Mouse (Mus musculus) limb, embryonic 12.5 days (tissue): Measurements from ENCODE around the gene Dock10. TPM values are rescaled to one million over a fixed set of nuclear protein-coding genes. Genes with fewer than 3 reads are reported as not detected.

Experiments
- ATAC-seq: fragments of 200-750 bp; cut with Nextera tagmentation; 2 replicates; pipeline ENCODE4 v1.8.0; 2017; ENCODE audit warnings: low read depth, moderate TSS enrichment; ENCODE audit not compliant: insufficient number of reproducible peaks, insufficient read depth, low FRiP score, low TSS enrichment
- H3K27ac ChIP-seq: fragments of 300-500 bp; sonication (generic); 2 replicates; pipeline ENCODE4 v1.5.1; 2016; ENCODE audit warnings: mild to moderate bottlenecking, moderate library complexity
- H3K27me3 ChIP-seq: fragments of 300-500 bp; sonication (generic); 2 replicates; pipeline ENCODE4 v1.6.1; 2016; ENCODE audit warnings: mild to moderate bottlenecking, moderate library complexity
- H3K36me3 ChIP-seq: fragments of 300-500 bp; sonication (generic); 2 replicates; pipeline ENCODE4 v1.6.1; 2016; ENCODE audit warnings: mild to moderate bottlenecking, moderate library complexity
- H3K4me1 ChIP-seq: fragments of 300-500 bp; sonication (generic); replicated peaks from 2 replicates; pipeline ENCODE4 v1.6.1; 2016
- H3K4me2 ChIP-seq: fragments of 300-500 bp; sonication (generic); 2 replicates; pipeline ENCODE4 v1.6.1; 2016; ENCODE audit warnings: mild to moderate bottlenecking, moderate library complexity
- H3K4me3 ChIP-seq: fragments of 300-500 bp; sonication (generic); replicated peaks from 2 replicates; pipeline ENCODE4 v1.5.1; 2016; ENCODE audit warnings: mild to moderate bottlenecking
- H3K9ac ChIP-seq: fragments of 300-500 bp; sonication (generic); replicated peaks from 2 replicates; pipeline ENCODE4 v1.6.1; 2016; ENCODE audit warnings: mild to moderate bottlenecking, moderate library complexity
- H3K9me3 ChIP-seq: fragments of 300-500 bp; sonication (generic); 2 replicates; pipeline ENCODE4 v1.6.1; 2016; ENCODE audit warnings: mild to moderate bottlenecking, moderate library complexity
- WGBS: fragments of 180-500 bp; shearing (Covaris S2); methylation state at CpG from one replicate; pipeline ENCODE4 v1.1.7; 2016; 5-methylcytosine and 5-hydroxymethylcytosine counted together
- polyA plus RNA-seq: library from polyadenylated mRNA; unstranded; fragments of >200 nt; fragmentation: Nextera tagmentation; extraction: Ambion mirVana; gene quantifications from 2 replicates; pipeline ENCODE4 v1.2.1, GENCODE M21; 2016

The Dock10 gene
- polyA plus RNA-seq, 1 experiment from 2014 or later, result 4.5 TPM

DNA sequence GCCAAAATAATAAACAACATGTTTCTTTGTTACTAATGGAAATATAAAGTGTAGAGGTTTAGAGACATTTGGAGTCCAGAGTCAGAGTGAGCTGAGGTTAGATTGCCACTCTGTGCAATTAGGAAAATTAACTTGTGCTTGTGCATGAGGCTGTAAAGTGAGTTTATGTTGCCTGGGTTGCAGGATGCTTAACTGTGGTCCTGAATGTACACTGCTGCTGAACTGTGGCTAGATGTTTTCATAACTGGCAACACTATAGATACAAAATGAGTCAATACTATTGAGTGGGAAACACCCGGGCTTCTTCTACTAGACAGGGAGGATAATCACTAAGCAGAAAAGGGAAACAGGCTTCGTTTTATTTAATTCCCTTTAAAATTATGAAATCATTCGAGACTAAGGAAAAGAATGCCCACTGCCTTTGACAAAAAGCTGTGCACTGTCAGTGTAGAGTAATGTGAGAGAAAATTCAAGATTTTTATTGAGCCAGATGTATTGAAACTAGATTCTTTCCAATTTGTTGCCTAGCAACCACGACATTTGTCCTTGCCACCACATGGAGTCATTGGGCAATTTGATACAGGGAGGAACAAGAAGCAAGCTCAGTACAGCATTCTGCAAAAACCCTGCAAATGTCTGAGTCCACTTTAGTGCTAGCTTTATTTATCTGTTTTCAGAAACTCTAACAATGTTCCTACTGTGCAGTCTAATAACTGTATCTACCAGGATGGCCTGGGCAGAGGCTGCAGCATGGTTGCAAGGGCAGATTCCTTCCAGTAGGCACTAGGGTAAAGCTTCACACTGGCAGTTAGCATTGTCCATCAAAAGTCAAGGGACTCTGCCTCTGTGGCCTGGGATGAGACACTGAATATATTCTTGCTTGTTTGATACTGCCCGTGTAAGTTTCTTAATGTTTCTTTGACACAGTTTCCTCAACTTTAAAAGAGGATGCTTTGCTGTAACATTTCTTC, 127.9 kb downstream of the Dock10 start:
- Histone ChIP-seq H3K9me3 (no peaks in the 10 kb centered on the region), H3K27me3 (no peaks in the 10 kb centered on the region), H3K4me1 (peaks cover 28% of the 10 kb centered on the region), H3K9ac (no peak overlapping the region), H3K4me3 (no peak overlapping the region), H3K36me3 (no peaks in the 10 kb centered on the region), H3K27ac (peak overlapping the region; percentile 80), H3K4me2 (peak overlapping the region; percentile 9; the same call in 1 of the 2 replicates)
- WGBS, result 51% methylated on average over 5 of the region's 5 CpGs
- 0 out of 2 replicates have a peak, but pooled peaks have one; percentile 47 for ATAC-seq

DNA sequence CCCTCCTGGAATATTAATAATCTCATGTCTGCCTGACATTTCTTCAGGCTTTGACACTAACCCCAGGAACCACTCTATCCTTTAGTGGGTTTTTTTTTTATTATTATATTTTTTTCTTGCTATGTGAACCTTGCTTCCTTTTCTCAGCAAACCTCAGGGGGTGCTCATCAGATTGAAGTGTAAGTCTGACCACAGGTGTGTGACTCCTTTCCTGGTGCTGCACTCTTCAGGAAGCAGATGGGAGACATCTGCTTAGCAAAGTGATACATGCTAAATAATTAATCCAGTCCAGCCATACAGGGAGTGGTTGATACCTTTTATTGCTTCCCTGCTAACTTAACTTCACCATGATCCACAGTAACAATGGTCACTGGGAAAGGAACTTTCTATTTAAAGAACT, 130.3 kb downstream of the Dock10 start:
- Histone ChIP-seq H3K4me1 (peaks cover 28% of the 10 kb centered on the region), H3K4me2 (no peak overlapping the region), H3K27ac (no peak overlapping the region), H3K36me3 (no peaks in the 10 kb centered on the region), H3K9me3 (no peaks in the 10 kb centered on the region), H3K9ac (no peak overlapping the region), H3K27me3 (no peaks in the 10 kb centered on the region), H3K4me3 (no peak overlapping the region)
- no peak for ATAC-seq

DNA sequence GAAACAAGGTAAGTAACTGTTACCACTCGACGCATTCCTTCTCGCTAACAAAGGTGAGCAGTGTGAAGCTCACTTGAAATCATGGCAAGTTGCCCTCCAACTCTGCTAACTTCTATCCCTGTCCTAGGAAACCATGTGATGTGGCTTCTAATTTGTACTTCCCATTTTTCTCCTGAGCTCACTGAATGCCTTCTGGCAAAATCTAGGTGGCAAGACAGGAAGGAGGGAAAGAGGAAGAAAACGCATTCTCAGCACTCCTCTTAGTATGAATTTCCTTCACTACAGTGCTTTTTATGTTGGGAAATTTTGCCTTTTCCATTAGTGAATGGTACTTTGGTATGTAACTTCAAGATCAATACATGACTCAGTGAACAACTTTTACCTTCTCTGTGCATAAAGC, 131.5 kb downstream of the Dock10 start:
- Histone ChIP-seq H3K9me3 (no peaks in the 10 kb centered on the region), H3K27ac (no peak overlapping the region), H3K9ac (no peak overlapping the region), H3K27me3 (no peaks in the 10 kb centered on the region), H3K4me1 (peaks cover 28% of the 10 kb centered on the region), H3K36me3 (no peaks in the 10 kb centered on the region), H3K4me2 (no peak overlapping the region), H3K4me3 (no peak overlapping the region)
- no peak for ATAC-seq
- WGBS, result 91% methylated on average over 4 of the region's 4 CpGs

DNA sequence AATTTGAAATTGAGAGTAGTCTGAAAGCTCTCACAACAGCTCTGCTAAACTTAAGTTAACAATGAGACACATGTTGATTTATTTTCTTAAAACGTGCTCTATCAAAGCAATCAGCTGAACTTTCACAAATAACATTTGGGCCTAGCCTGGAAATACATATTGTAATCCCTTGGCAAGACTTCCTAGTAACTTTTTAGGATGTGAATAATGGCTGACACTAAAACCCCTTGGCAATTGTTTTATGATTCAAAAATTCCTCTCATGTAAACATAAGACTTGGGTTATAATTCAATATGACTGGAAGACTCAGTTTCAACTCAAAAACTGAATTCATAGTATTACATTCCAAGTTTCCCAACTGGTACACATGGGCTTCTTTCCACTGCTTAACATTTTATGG, 133.0 kb downstream of the Dock10 start:
- H3K9ac ChIP-seq, result no peak overlapping the region
- ATAC-seq, result no peak
- H3K36me3 ChIP-seq, result no peaks in the 10 kb centered on the region
- H3K27ac ChIP-seq, result no peak overlapping the region
- no peak overlapping the region for H3K4me2 ChIP-seq
- H3K4me1 ChIP-seq, result peaks cover 16% of the 10 kb centered on the region; the same call in 1 of the 2 replicates
- no peak overlapping the region for H3K4me3 ChIP-seq
- no peaks in the 10 kb centered on the region for H3K27me3 ChIP-seq
- 55% methylated on average over 1 of the region's 1 CpGs for WGBS
- H3K9me3 ChIP-seq, result no peaks in the 10 kb centered on the region

DNA sequence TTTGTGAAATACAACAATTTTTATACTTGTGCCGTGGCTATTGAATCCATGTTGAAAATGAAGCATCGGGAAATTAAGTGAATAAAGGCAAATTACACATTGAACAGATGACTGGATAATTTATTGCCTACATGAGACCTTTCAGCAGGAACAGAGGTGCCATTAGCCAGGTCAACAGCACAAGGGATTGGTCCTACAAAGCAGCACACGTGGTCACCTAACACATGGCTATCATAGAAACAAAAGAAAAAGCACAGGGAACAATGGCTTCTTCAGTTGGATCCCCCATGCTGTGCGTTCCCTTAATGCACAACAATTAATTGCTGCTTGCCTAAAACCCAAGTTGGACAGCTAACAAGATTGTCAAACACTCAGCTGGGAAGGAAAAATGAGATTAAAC, 133.8 kb downstream of the Dock10 start:
- H3K4me1 ChIP-seq, result peaks cover 11% of the 10 kb centered on the region; the same call in 1 of the 2 replicates
- 71% methylated on average over 4 of the region's 4 CpGs for WGBS
- no peak for ATAC-seq

DNA sequence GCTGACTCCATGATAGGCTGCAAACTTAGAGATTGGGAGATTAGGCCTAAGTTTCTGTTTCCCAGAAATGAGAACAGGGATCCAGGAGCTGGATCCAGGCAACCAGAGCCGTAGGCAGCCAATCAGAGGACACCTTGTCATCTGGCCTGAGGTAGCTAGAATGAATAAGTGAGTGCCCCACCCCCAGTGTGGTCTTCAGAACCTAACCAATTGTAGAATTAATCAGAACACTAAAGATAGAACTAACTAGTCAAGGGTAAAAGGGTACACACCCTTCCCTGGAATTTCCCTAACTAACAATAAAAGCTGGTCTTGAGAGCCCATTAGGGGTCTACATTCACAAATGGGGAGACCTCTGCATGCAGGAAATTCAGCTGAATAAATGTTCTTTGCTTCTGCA, 135.7 kb downstream of the Dock10 start:
- Histone ChIP-seq H3K27ac (no peak overlapping the region), H3K4me1 (0 out of 2 replicates have a peak, but pooled peaks cover 3% of the 10 kb centered on the region), H3K9ac (no peak overlapping the region), H3K4me2 (no peak overlapping the region), H3K36me3 (no peaks in the 10 kb centered on the region), H3K27me3 (no peaks in the 10 kb centered on the region), H3K4me3 (no peak overlapping the region), H3K9me3 (no peaks in the 10 kb centered on the region)
- ATAC-seq, result no peak
- 92% methylated on average over 1 of the region's 1 CpGs for WGBS

More for the DNA sequence above, 133.8 kb downstream of the Dock10 start:
- Histone ChIP-seq H3K9ac (no peak overlapping the region), H3K27me3 (no peaks in the 10 kb centered on the region), H3K27ac (no peak overlapping the region), H3K36me3 (no peaks in the 10 kb centered on the region), H3K4me2 (no peak overlapping the region), H3K4me3 (no peak overlapping the region), H3K9me3 (no peaks in the 10 kb centered on the region)

DNA sequence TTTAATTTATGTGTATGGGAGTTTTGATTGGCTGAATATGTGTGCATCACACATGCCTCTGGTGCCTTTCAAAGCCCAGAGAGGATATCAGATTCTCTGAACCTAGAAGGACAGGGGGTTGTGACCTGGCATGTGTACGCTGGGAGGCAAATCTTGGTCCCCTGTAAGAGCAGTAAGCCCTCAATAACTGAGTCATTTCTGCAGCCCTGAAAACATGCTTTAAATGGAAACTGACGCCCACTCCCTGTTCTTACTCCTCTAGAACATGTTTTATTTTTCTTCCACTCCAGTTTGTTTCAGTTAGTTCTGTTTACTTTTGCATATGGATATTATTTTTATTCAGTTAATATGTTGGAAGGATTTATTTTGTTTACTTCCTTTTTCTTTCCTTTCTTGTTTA, 139.2 kb downstream of the Dock10 start:
- Histone ChIP-seq H3K27me3 (no peaks in the 10 kb centered on the region), H3K4me2 (no peak overlapping the region), H3K9me3 (no peaks in the 10 kb centered on the region), H3K27ac (no peak overlapping the region), H3K4me3 (no peak overlapping the region), H3K9ac (no peak overlapping the region), H3K36me3 (no peaks in the 10 kb centered on the region), H3K4me1 (0 out of 2 replicates have a peak, but pooled peaks cover 3% of the 10 kb centered on the region)
- 81% methylated on average over 2 of the region's 2 CpGs for WGBS
- ATAC-seq, result no peak

DNA sequence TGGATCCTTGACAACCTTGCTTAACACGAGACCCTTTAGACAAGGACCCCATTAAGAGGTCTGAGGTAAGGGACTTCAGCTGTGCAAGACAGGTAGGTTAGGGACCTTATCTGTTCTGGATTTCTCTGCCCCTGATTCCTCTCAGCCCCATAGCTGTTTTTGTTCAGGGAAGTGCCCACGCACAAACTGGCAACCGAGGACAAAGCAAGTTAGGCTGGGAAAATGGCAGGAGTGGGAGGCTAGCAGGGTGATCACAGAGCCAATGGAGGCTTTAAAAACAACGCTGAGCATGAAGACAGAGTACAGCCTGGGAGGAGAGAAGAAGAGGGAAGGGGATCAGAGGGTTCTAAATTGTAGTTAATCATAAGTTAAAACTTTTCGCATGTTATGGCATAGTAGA, 141.7 kb downstream of the Dock10 start:
- H3K4me1 ChIP-seq, result 0 out of 2 replicates have a peak, but pooled peaks cover 3% of the 10 kb centered on the region
- no peaks in the 10 kb centered on the region for H3K36me3 ChIP-seq
- H3K27me3 ChIP-seq, result no peaks in the 10 kb centered on the region
- H3K9ac ChIP-seq, result no peak overlapping the region
- ATAC-seq, result no peak
- 79% methylated on average over 5 of the region's 5 CpGs for WGBS
- H3K4me2 ChIP-seq, result no peak overlapping the region
- no peaks in the 10 kb centered on the region for H3K9me3 ChIP-seq
- H3K27ac ChIP-seq, result no peak overlapping the region
- H3K4me3 ChIP-seq, result no peak overlapping the region

DNA sequence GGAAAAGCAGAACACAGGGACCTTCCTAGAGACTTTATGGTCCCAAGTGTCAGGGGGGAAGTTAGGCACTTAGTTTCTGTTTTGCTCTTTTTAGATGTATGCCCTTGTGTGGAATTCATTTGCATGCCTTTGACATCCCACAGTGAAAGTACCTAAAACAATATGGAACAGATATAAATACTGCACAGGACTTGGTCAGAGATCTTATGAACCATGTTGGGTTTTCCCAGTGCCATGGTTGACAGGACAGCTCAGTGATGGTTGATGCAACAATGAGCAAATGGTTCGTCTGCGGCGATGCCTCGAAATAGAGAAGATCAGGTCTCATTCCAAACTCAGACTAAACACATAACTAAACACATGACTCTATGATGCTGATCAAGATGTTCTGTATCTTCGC, 143.6 kb downstream of the Dock10 start:
- Histone ChIP-seq H3K4me1 (no peaks in the 10 kb centered on the region), H3K36me3 (no peaks in the 10 kb centered on the region), H3K27me3 (no peaks in the 10 kb centered on the region), H3K4me2 (no peak overlapping the region), H3K9me3 (no peaks in the 10 kb centered on the region), H3K4me3 (no peak overlapping the region), H3K9ac (no peak overlapping the region), H3K27ac (no peak overlapping the region)
- no peak for ATAC-seq
- WGBS, result 92% methylated on average over 5 of the region's 5 CpGs

DNA sequence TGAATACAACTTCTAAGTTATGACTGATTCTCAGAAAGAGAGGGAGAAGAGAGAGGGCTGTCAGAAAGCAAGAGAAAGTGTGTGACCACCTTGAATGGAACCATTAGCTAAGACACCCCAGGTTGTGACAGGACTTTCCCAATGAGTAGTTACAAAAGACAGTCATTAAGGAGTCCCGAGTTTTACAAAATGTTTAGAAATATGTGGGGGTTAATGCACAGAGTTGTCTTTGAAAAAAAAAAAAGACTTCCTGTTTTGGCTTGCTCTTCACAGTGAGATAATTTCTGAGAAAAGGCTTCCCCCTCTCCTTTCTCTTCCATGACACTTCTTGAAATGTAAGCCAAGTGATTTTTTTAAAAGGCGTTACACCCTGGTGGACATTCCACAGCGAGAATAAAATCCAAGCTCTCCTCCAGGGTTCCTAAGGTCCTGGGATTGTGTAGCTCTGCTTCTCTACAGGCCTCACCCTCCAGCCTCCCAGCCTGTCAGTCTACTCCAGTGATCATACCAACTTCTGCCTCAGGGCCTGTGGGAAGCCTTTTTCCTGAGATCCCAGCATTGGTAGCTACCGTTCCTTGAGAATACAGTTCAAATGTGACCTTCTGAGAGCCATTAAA, 144.8 kb downstream of the Dock10 start:
- no peaks in the 10 kb centered on the region for H3K36me3 ChIP-seq
- WGBS, result 84% methylated on average over 4 of the region's 4 CpGs
- no peak overlapping the region for H3K4me3 ChIP-seq
- H3K9ac ChIP-seq, result no peak overlapping the region
- no peak for ATAC-seq
- no peak overlapping the region for H3K4me2 ChIP-seq
- no peaks in the 10 kb centered on the region for H3K4me1 ChIP-seq
- H3K27ac ChIP-seq, result no peak overlapping the region
- no peaks in the 10 kb centered on the region for H3K27me3 ChIP-seq
- H3K9me3 ChIP-seq, result no peaks in the 10 kb centered on the region

DNA sequence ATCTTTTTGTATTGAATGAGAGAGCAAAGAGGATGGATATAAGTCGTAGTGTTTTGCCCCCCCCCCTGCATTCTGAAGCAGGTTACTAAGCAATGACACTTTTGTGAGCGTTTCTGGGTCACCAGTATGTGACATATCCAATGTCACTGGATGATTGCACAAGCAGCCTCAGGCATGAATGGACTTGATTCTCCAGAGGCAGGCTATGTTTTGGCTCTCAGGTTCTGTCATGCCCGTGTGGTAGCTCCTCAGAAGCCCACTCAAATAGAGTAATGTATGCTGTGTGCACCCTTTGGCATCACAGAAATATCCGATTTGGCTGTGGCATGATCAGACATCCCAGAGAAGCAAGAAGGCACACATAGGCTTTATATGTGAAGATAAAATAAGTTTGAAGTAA, 150.8 kb downstream of the Dock10 start:
- Histone ChIP-seq H3K4me2 (no peak overlapping the region), H3K4me3 (no peak overlapping the region), H3K9me3 (no peaks in the 10 kb centered on the region), H3K27ac (no peak overlapping the region), H3K36me3 (no peaks in the 10 kb centered on the region), H3K4me1 (no peaks in the 10 kb centered on the region), H3K27me3 (no peaks in the 10 kb centered on the region), H3K9ac (no peak overlapping the region)
- no peak for ATAC-seq
- WGBS, result 85% methylated on average over 4 of the region's 4 CpGs
